In the genomic region with DNA sequence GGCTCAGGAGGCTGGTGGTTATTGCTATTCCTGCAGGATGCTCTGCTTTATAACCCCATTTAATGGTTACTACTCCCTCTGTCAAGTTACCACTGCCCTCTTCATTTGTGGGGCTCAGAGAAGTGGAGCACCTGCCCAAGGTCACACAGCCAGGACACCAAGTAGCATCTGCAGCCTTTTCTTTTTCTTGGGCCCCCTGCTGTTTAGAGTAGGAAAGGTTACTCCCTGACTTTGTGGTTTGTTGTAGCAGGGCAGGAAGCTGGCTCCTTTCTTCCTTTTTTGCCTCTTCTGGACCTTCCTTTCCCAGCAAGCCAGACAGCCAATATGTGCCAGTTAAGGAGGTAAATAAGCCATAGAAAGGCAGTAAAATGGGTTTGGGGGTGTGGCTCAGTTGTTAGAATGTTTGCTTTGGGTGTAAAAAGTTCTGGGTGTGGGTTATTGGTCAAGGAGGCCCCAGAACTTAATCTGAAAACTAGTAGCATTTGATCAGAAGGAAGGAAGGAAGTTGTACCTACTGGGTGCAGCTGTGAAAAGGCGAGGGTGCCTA, we compare ENCODE assay signal across 19 mouse cellular contexts. TPM values are rescaled to one million over a fixed set of nuclear protein-coding genes. Genes with fewer than 3 reads are reported as not detected.
A peak's percentile ranks its signal among the peaks of the same experiment; 100 is the strongest.
DNase-seq lines count a peak whose midpoint lies in the region; ATAC-seq and TF ChIP-seq lines count a peak whose summit lies in the region.
"Had no signal": no experiment of that assay in that cellular context is flagged by ENCODE, and none has a peak within 500 bp of the region (broad histone marks: within the 10 kb centered on the region; RNA-seq: fewer than 3 reads in every experiment).

No protein-coding gene starts in this region.

- peak; percentile 1 for TF ChIP-seq CTCF in left cerebral cortex, adult 2 months (IDR thresholded peaks at IDR 0.05)
- TF ChIP-seq CTCF in gastrocnemius, adult 2 months (IDR thresholded peaks at IDR 0.05), result no peak

- no peaks in the 10 kb centered on the region; the same call in 1 of the 2 replicates for H3K27me3 ChIP-seq in hindbrain, embryonic 12.5 days
- H3K27me3 ChIP-seq: embryonic facial prominence, embryonic 12.5 days; hindbrain, embryonic 15.5 days; limb, embryonic 15.5 days; midbrain, embryonic 13.5 days had no signal

- H3K9me3 ChIP-seq in hindbrain, embryonic 12.5 days (replicated peaks), result no peaks in the 10 kb centered on the region
- H3K9me3 ChIP-seq: embryonic facial prominence, embryonic 12.5 days; heart, embryonic 10.5 days; hindbrain, embryonic 15.5 days; limb, embryonic 15.5 days; midbrain, embryonic 13.5 days had no signal

- H3K27ac ChIP-seq in left cerebral cortex, adult 2 months, result no peak overlapping the region
- no peak overlapping the region for H3K27ac ChIP-seq in gastrocnemius, adult 2 months
- no peak overlapping the region for H3K27ac ChIP-seq in hindbrain, embryonic 12.5 days
- H3K27ac ChIP-seq: embryonic facial prominence, embryonic 12.5 days; heart, embryonic 10.5 days; hindbrain, embryonic 15.5 days; limb, embryonic 15.5 days; midbrain, embryonic 13.5 days had no signal

- intact Hi-C loops in left cerebral cortex, adult 2 months (cut with DNase I), result loop anchor here (5.0 kb wide), 1 partner anchor 42 kb away; no protein-coding TSS in a partner anchor
- intact Hi-C loops in gastrocnemius, adult 2 months (cut with DNase I), result no loop called here

- WGBS in hindbrain, embryonic 12.5 days, result 100% methylated on average over 1 of the region's 1 CpGs

- H3K4me2 ChIP-seq in hindbrain, embryonic 12.5 days (replicated peaks), result no peak overlapping the region
- H3K4me2 ChIP-seq: embryonic facial prominence, embryonic 12.5 days; hindbrain, embryonic 15.5 days; limb, embryonic 15.5 days; midbrain, embryonic 13.5 days had no signal

- peak; percentile 27; the same call in 1 of the 2 replicates for ATAC-seq in megakaryocyte, adult 5-6 weeks (ENCODE audit: poor library complexity, severe bottlenecking)
- no peak for ATAC-seq in hindbrain, embryonic 12.5 days (ENCODE audit: low FRiP score)
- ATAC-seq: forebrain, postnatal 0 days; midbrain, embryonic 13.5 days had no signal

- H3K36me3 ChIP-seq in hindbrain, embryonic 12.5 days, result no peaks in the 10 kb centered on the region
- H3K36me3 ChIP-seq: embryonic facial prominence, embryonic 12.5 days; heart, embryonic 10.5 days; hindbrain, embryonic 15.5 days; limb, embryonic 15.5 days; midbrain, embryonic 13.5 days had no signal

- H3K4me1 ChIP-seq in hindbrain, embryonic 12.5 days, result peaks cover 3% of the 10 kb centered on the region; the same call in 1 of the 2 replicates
- H3K4me1 ChIP-seq: embryonic facial prominence, embryonic 12.5 days; limb, embryonic 15.5 days had no signal

- H3K9ac ChIP-seq in hindbrain, embryonic 12.5 days, result no peak overlapping the region
- H3K9ac ChIP-seq: embryonic facial prominence, embryonic 12.5 days; forebrain, postnatal 0 days; hindbrain, embryonic 15.5 days; limb, embryonic 15.5 days; midbrain, embryonic 13.5 days had no signal

- H3K4me3 ChIP-seq in left cerebral cortex, adult 2 months, result no peak overlapping the region
- no peak overlapping the region for H3K4me3 ChIP-seq in gastrocnemius, adult 2 months
- H3K4me3 ChIP-seq in hindbrain, embryonic 12.5 days, result no peak overlapping the region
- H3K4me3 ChIP-seq: embryonic facial prominence, embryonic 12.5 days; heart, embryonic 10.5 days; hindbrain, embryonic 15.5 days; limb, embryonic 15.5 days; midbrain, embryonic 13.5 days had no signal

- DNase-seq in left cerebral cortex, adult 2 months (ENCODE audit: extremely low spot score in 1 of 2, low spot score in 2 of 2), result no peak
- no peak for DNase-seq in left cerebral cortex, adult 9 months (ENCODE audit: low spot score in 2 of 2)
- DNase-seq in 416B (ENCODE audit: low read depth), result peak; percentile 17
- peak; percentile 56 for DNase-seq in R1 (ENCODE audit: low read depth, low spot score)
- DNase-seq in urinary bladder, postnatal 14 days (ENCODE audit: low spot score), result no peak
- no peak for DNase-seq in gastrocnemius, adult 2 months
- DNase-seq: forebrain, postnatal 0 days; gastrocnemius, postnatal 10 days; heart, postnatal 14 days; kidney, adult 9 months; lung, postnatal 14 days; right cerebral cortex, postnatal 4 days had no signal

RNA-seq across cellular contexts. Expression of gene Trp53i11, which starts 32.8 kb away (rescaled TPM):
- total RNA-seq in left cerebral cortex, adult 2 months (2021), result 100 to 1,000 TPM; 111 to 112 TPM
- total RNA-seq in megakaryocyte, adult 5-6 weeks (2015), result 2.2 and 4.5 TPM in 2 replicates
- 2.8 TPM in 2 replicates for total RNA-seq in megakaryocyte, adult 5-6 weeks (2017)
- 1 to 10 TPM; 3.4 to 6.1 TPM for total RNA-seq in gastrocnemius, adult 2 months (2021)
- polyA plus RNA-seq in hindbrain, embryonic 12.5 days (2016; fragmentation: Nextera tagmentation; extraction: Ambion mirVana), result 142 and 180 TPM in 2 replicates

Comparison
In these comparisons a context has a peak if more than half of its experiments do, and no peak if none do; other contexts are left out.
1. DNase-seq: peak in 416B (single experiment) and R1 (single experiment); none in left cerebral cortex, adult 2 months (0 of 2), left cerebral cortex, adult 9 months (0 of 2), urinary bladder, postnatal 14 days (single experiment) and gastrocnemius, adult 2 months (single experiment).
2. RNA of gene Trp53i11, which starts 32.8 kb away (total RNA-seq): 111 to 112 TPM in left cerebral cortex, adult 2 months; 3.4 to 6.1 TPM in gastrocnemius, adult 2 months and 2.2 to 4.5 TPM in megakaryocyte, adult 5-6 weeks; every median in the first group is over 10 times any median in the second.